Mouse (Mus musculus): ENCODE measurements around the gene Ntm. TPM values are rescaled to one million over a fixed set of nuclear protein-coding genes. Genes with fewer than 3 reads are reported as not detected.

Ntm gene
- polyA plus RNA-seq, 1 experiment from 2014 or later, result 8.9 TPM

GRCm38 (mm10) chr9:29523221-29523620, 439.7 kb downstream of the Ntm start:
- no peak overlapping the region for H3K27ac ChIP-seq
- ATAC-seq, result no peak
- no peaks in the 10 kb centered on the region for H3K9me3 ChIP-seq
- H3K4me1 ChIP-seq (replicated peaks), result no peaks in the 10 kb centered on the region
- WGBS, result 42% methylated on average over 3 of the region's 3 CpGs
- no peak overlapping the region for H3K9ac ChIP-seq
- H3K4me2 ChIP-seq (replicated peaks), result no peak overlapping the region
- H3K4me3 ChIP-seq (replicated peaks), result no peak overlapping the region
- no peaks in the 10 kb centered on the region for H3K36me3 ChIP-seq
- no peaks in the 10 kb centered on the region for H3K27me3 ChIP-seq (replicated peaks)

GRCm38 (mm10) chr9:29519181-29519580, 443.8 kb downstream of the Ntm start:
- no peak for ATAC-seq
- WGBS, result 73% methylated on average over 2 of the region's 2 CpGs
- Histone ChIP-seq H3K9me3 (no peaks in the 10 kb centered on the region), H3K27me3 (replicated peaks) (no peaks in the 10 kb centered on the region), H3K36me3 (no peaks in the 10 kb centered on the region), H3K4me2 (replicated peaks) (no peak overlapping the region), H3K4me3 (replicated peaks) (no peak overlapping the region), H3K9ac (no peak overlapping the region), H3K27ac (no peak overlapping the region), H3K4me1 (replicated peaks) (no peaks in the 10 kb centered on the region)

GRCm38 (mm10) chr9:29516688-29517087, 446.3 kb downstream of the Ntm start:
- Histone ChIP-seq H3K4me3 (replicated peaks) (no peak overlapping the region), H3K27me3 (replicated peaks) (no peaks in the 10 kb centered on the region), H3K9me3 (no peaks in the 10 kb centered on the region), H3K27ac (no peak overlapping the region), H3K4me2 (replicated peaks) (no peak overlapping the region), H3K9ac (no peak overlapping the region), H3K4me1 (replicated peaks) (no peaks in the 10 kb centered on the region), H3K36me3 (no peaks in the 10 kb centered on the region)
- no peak for ATAC-seq
- WGBS, result 48% methylated on average over 2 of the region's 2 CpGs

- H3K4me3 ChIP-seq (replicated peaks), result no peak overlapping the region
- ATAC-seq, result no peak
- no peaks in the 10 kb centered on the region for H3K36me3 ChIP-seq
- H3K4me2 ChIP-seq (replicated peaks), result no peak overlapping the region
- H3K27me3 ChIP-seq (replicated peaks), result no peaks in the 10 kb centered on the region
- no peak overlapping the region for H3K9ac ChIP-seq
- H3K4me1 ChIP-seq (replicated peaks), result no peaks in the 10 kb centered on the region
- 85% methylated on average over 17 of the region's 17 CpGs for WGBS
- H3K27ac ChIP-seq, result no peak overlapping the region
- H3K9me3 ChIP-seq, result no peaks in the 10 kb centered on the region
Observed at GRCm38 (mm10) chr9:29514588-29515356, 448.2 kb downstream of the Ntm start.

GRCm38 (mm10) chr9:29496002-29496401, 466.9 kb downstream of the Ntm start:
- Histone ChIP-seq H3K4me1 (replicated peaks) (no peaks in the 10 kb centered on the region), H3K27ac (no peak overlapping the region), H3K36me3 (no peaks in the 10 kb centered on the region), H3K27me3 (replicated peaks) (no peaks in the 10 kb centered on the region), H3K4me3 (replicated peaks) (no peak overlapping the region), H3K4me2 (replicated peaks) (no peak overlapping the region), H3K9me3 (no peaks in the 10 kb centered on the region), H3K9ac (no peak overlapping the region)
- ATAC-seq, result no peak
- 39% methylated on average over 2 of the region's 2 CpGs for whole genome bisulfite sequencing

GRCm38 (mm10) chr9:29482272-29482671, 480.7 kb downstream of the Ntm start:
- Histone ChIP-seq H3K4me1 (replicated peaks) (no peaks in the 10 kb centered on the region), H3K36me3 (no peaks in the 10 kb centered on the region), H3K4me2 (replicated peaks) (no peak overlapping the region), H3K27ac (no peak overlapping the region), H3K9me3 (no peaks in the 10 kb centered on the region), H3K9ac (no peak overlapping the region), H3K4me3 (replicated peaks) (no peak overlapping the region), H3K27me3 (replicated peaks) (no peaks in the 10 kb centered on the region)
- WGBS, result 83% methylated on average over 2 of the region's 2 CpGs
- no peak for ATAC-seq

- Histone ChIP-seq H3K36me3 (no peaks in the 10 kb centered on the region), H3K4me2 (replicated peaks) (no peak overlapping the region), H3K27ac (no peak overlapping the region), H3K9me3 (no peaks in the 10 kb centered on the region), H3K27me3 (replicated peaks) (no peaks in the 10 kb centered on the region), H3K9ac (no peak overlapping the region), H3K4me3 (replicated peaks) (no peak overlapping the region), H3K4me1 (replicated peaks) (no peaks in the 10 kb centered on the region)
- WGBS, result 41% methylated on average over 10 of the region's 10 CpGs
- no peak for ATAC-seq
Observed at GRCm38 (mm10) chr9:29479051-29479450, 483.9 kb downstream of the Ntm start.

GRCm38 (mm10) chr9:29477219-29477618, 485.7 kb downstream of the Ntm start:
- no peak overlapping the region for H3K4me2 ChIP-seq (replicated peaks)
- 36% methylated on average over 6 of the region's 6 CpGs for WGBS

GRCm38 (mm10) chr9:29473418-29473817, 489.5 kb downstream of the Ntm start:
- H3K4me3 ChIP-seq (replicated peaks), result no peak overlapping the region
- no peak for ATAC-seq
- H3K9me3 ChIP-seq, result no peaks in the 10 kb centered on the region
- no peaks in the 10 kb centered on the region for H3K4me1 ChIP-seq (replicated peaks)
- H3K27ac ChIP-seq, result no peak overlapping the region
- no peaks in the 10 kb centered on the region for H3K27me3 ChIP-seq (replicated peaks)
- H3K9ac ChIP-seq, result no peak overlapping the region
- H3K4me2 ChIP-seq (replicated peaks), result no peak overlapping the region
- H3K36me3 ChIP-seq, result no peaks in the 10 kb centered on the region

More at GRCm38 (mm10) chr9:29477219-29477618, 485.7 kb downstream of the Ntm start:
- ATAC-seq, result no peak
- Histone ChIP-seq H3K9me3 (no peaks in the 10 kb centered on the region), H3K4me1 (replicated peaks) (no peaks in the 10 kb centered on the region), H3K4me3 (replicated peaks) (no peak overlapping the region), H3K27ac (no peak overlapping the region), H3K27me3 (replicated peaks) (no peaks in the 10 kb centered on the region), H3K9ac (no peak overlapping the region), H3K36me3 (no peaks in the 10 kb centered on the region)

GRCm38 (mm10) chr9:29472226-29472625, 490.7 kb downstream of the Ntm start:
- 62% methylated on average over 4 of the region's 4 CpGs for WGBS
- Histone ChIP-seq H3K4me1 (replicated peaks) (no peaks in the 10 kb centered on the region), H3K9ac (no peak overlapping the region), H3K4me2 (replicated peaks) (no peak overlapping the region), H3K4me3 (replicated peaks) (no peak overlapping the region), H3K27me3 (replicated peaks) (no peaks in the 10 kb centered on the region), H3K27ac (no peak overlapping the region), H3K9me3 (no peaks in the 10 kb centered on the region), H3K36me3 (no peaks in the 10 kb centered on the region)
- ATAC-seq, result no peak

GRCm38 (mm10) chr9:29464756-29465155, 498.2 kb downstream of the Ntm start:
- no peaks in the 10 kb centered on the region for H3K4me1 ChIP-seq (replicated peaks)
- no peak for ATAC-seq
- H3K9me3 ChIP-seq, result no peaks in the 10 kb centered on the region
- H3K36me3 ChIP-seq, result no peaks in the 10 kb centered on the region
- H3K27ac ChIP-seq, result no peak overlapping the region
- no peak overlapping the region for H3K4me2 ChIP-seq (replicated peaks)
- 77% methylated on average over 4 of the region's 4 CpGs for WGBS
- no peak overlapping the region for H3K4me3 ChIP-seq (replicated peaks)
- no peaks in the 10 kb centered on the region for H3K27me3 ChIP-seq (replicated peaks)
- H3K9ac ChIP-seq, result no peak overlapping the region

GRCm38 (mm10) chr9:29462970-29463593, 499.9 kb downstream of the Ntm start:
- WGBS, result 70% methylated on average over 10 of the region's 10 CpGs
- no peak for ATAC-seq
- H3K9me3 ChIP-seq, result no peaks in the 10 kb centered on the region
- no peak overlapping the region for H3K4me3 ChIP-seq (replicated peaks)
- H3K27me3 ChIP-seq (replicated peaks), result no peaks in the 10 kb centered on the region
- no peak overlapping the region for H3K4me2 ChIP-seq (replicated peaks)
- H3K4me1 ChIP-seq (replicated peaks), result no peaks in the 10 kb centered on the region
- H3K36me3 ChIP-seq, result no peaks in the 10 kb centered on the region
- H3K27ac ChIP-seq, result no peak overlapping the region
- no peak overlapping the region for H3K9ac ChIP-seq
